Mouse (Mus musculus) intestine, postnatal 0 days (tissue): ENCODE data around the gene Ubr2. TPM values are rescaled to one million over a fixed set of nuclear protein-coding genes. Genes with fewer than 3 reads are reported as not detected.

Experiments used
- ATAC-seq: fragments of 200-750 bp; cut with Nextera tagmentation; 2 replicates; pipeline ENCODE4 v1.8.0; 2017; ENCODE audit warnings: mild to moderate bottlenecking, moderate TSS enrichment, moderate library complexity
- H3K27ac ChIP-seq: fragments of 300-500 bp; sonication (generic); 2 replicates; pipeline ENCODE4 v1.5.1; 2014; ENCODE audit warnings: mild to moderate bottlenecking, low read depth, low read length, moderate library complexity
- H3K27me3 ChIP-seq: fragments of 300-500 bp; sonication (generic); replicated peaks from 2 replicates; pipeline ENCODE4 v1.6.1; 2014; ENCODE audit warnings: low read length, mixed read lengths; ENCODE audit not compliant: control insufficient read depth, insufficient read depth
- H3K36me3 ChIP-seq: fragments of 300-500 bp; sonication (generic); 2 replicates; pipeline ENCODE4 v1.6.1; 2014; ENCODE audit warnings: mild to moderate bottlenecking, moderate library complexity; ENCODE audit not compliant: control insufficient read depth, insufficient read depth
- H3K4me1 ChIP-seq: fragments of 300-500 bp; sonication (generic); replicated peaks from 2 replicates; pipeline ENCODE4 v1.6.1; 2014; ENCODE audit warnings: antibody characterized with exemption, low read length, mixed read lengths; ENCODE audit not compliant: control insufficient read depth, insufficient read depth
- H3K4me2 ChIP-seq: fragments of 300-500 bp; sonication (generic); replicated peaks from 2 replicates; pipeline ENCODE4 v1.6.1; 2014; ENCODE audit warnings: low read depth, mild to moderate bottlenecking, moderate library complexity
- H3K4me3 ChIP-seq: fragments of 300-500 bp; sonication (generic); 2 replicates; pipeline ENCODE4 v1.5.1; 2014; ENCODE audit warnings: low read depth, low read length
- H3K9ac ChIP-seq: fragments of 300-500 bp; sonication (generic); 2 replicates; pipeline ENCODE4 v1.6.1; 2014; ENCODE audit warnings: mild to moderate bottlenecking, low read depth, low read length
- H3K9me3 ChIP-seq: fragments of 300-500 bp; sonication (generic); 2 replicates; pipeline ENCODE4 v1.6.1; 2016; ENCODE audit warnings: mixed run types; ENCODE audit not compliant: control insufficient read depth
- CTCF ChIP-seq: sonication (generic); IDR thresholded peaks from 2 replicates; pipeline ENCODE4 v1.5.1; 2016; ENCODE audit warnings: low read depth, mild to moderate bottlenecking, control low read depth, antibody characterized with exemption, moderate library complexity
- WGBS: fragments of 180-500 bp; shearing (Covaris S2); extraction: QIAGEN DNeasy Blood & Tissue Kit; methylation state at CpG from one replicate; pipeline ENCODE4 v1.1.7; 2014; 5-methylcytosine and 5-hydroxymethylcytosine counted together
- polyA plus RNA-seq: library from polyadenylated mRNA; unstranded; fragments of >200 nt; fragmentation: Nextera tagmentation; extraction: Ambion mirVana; gene quantifications from 2 replicates; pipeline ENCODE4 v1.2.1, GENCODE M21; 2015

The Ubr2 gene
- polyA plus RNA-seq, 1 experiment from 2014 or later, result 4.9 TPM

GRCm38 (mm10) chr17:46996484-46996883 lies 13.9 kb downstream of the Ubr2 start:
- WGBS, result 69% methylated on average over 7 of the region's 7 CpGs
- no peak overlapping the region for H3K9ac ChIP-seq
- no peak for TF ChIP-seq CTCF
- H3K4me3 ChIP-seq, result no peak overlapping the region
- no peaks in the 10 kb centered on the region for H3K4me1 ChIP-seq
- H3K9me3 ChIP-seq, result no peaks in the 10 kb centered on the region
- peaks cover 51% of the 10 kb centered on the region for H3K36me3 ChIP-seq
- ATAC-seq, result no peak
- no peak overlapping the region for H3K27ac ChIP-seq
- no peak overlapping the region for H3K4me2 ChIP-seq
- H3K27me3 ChIP-seq, result no peaks in the 10 kb centered on the region

GRCm38 (mm10) chr17:46995621-46996020 lies 14.7 kb downstream of the Ubr2 start:
- WGBS, result 84% methylated on average over 3 of the region's 3 CpGs
- Histone ChIP-seq H3K36me3 (peaks cover 58% of the 10 kb centered on the region), H3K27ac (no peak overlapping the region), H3K4me2 (no peak overlapping the region), H3K9me3 (no peaks in the 10 kb centered on the region), H3K9ac (no peak overlapping the region), H3K27me3 (no peaks in the 10 kb centered on the region), H3K4me3 (no peak overlapping the region), H3K4me1 (no peaks in the 10 kb centered on the region)
- no peak for ATAC-seq
- no peak for TF ChIP-seq CTCF

GRCm38 (mm10) chr17:46994641-46995398 lies 15.5 kb downstream of the Ubr2 start:
- Histone ChIP-seq H3K36me3 (peaks cover 58% of the 10 kb centered on the region), H3K4me2 (no peak overlapping the region), H3K4me1 (no peaks in the 10 kb centered on the region), H3K4me3 (no peak overlapping the region), H3K9me3 (no peaks in the 10 kb centered on the region), H3K27me3 (no peaks in the 10 kb centered on the region), H3K9ac (no peak overlapping the region), H3K27ac (no peak overlapping the region)
- ATAC-seq, result no peak
- WGBS, result 70% methylated on average over 10 of the region's 10 CpGs
- TF ChIP-seq CTCF, result no peak

GRCm38 (mm10) chr17:46993625-46994024 lies 16.7 kb downstream of the Ubr2 start:
- Histone ChIP-seq H3K27ac (no peak overlapping the region), H3K9ac (no peak overlapping the region), H3K9me3 (no peaks in the 10 kb centered on the region), H3K4me1 (no peaks in the 10 kb centered on the region), H3K36me3 (peaks cover 57% of the 10 kb centered on the region), H3K4me3 (no peak overlapping the region), H3K4me2 (no peak overlapping the region), H3K27me3 (no peaks in the 10 kb centered on the region)
- 93% methylated on average over 8 of the region's 8 CpGs for WGBS
- ATAC-seq, result no peak
- no peak for TF ChIP-seq CTCF

GRCm38 (mm10) chr17:46987631-46988030 lies 22.7 kb downstream of the Ubr2 start:
- WGBS, result 83% methylated on average over 3 of the region's 3 CpGs
- no peak overlapping the region for H3K9ac ChIP-seq
- TF ChIP-seq CTCF, result no peak
- peaks cover 86% of the 10 kb centered on the region for H3K36me3 ChIP-seq
- H3K27me3 ChIP-seq, result no peaks in the 10 kb centered on the region
- H3K4me3 ChIP-seq, result no peak overlapping the region
- H3K9me3 ChIP-seq, result no peaks in the 10 kb centered on the region
- H3K4me2 ChIP-seq, result no peak overlapping the region
- ATAC-seq, result no peak
- H3K27ac ChIP-seq, result no peak overlapping the region
- no peaks in the 10 kb centered on the region for H3K4me1 ChIP-seq

GRCm38 (mm10) chr17:46980050-46980449 lies 30.3 kb downstream of the Ubr2 start:
- H3K27me3 ChIP-seq, result no peaks in the 10 kb centered on the region
- H3K4me2 ChIP-seq, result no peak overlapping the region
- H3K4me3 ChIP-seq, result no peak overlapping the region
- no peak overlapping the region for H3K9ac ChIP-seq
- no peak for ATAC-seq
- no peaks in the 10 kb centered on the region for H3K4me1 ChIP-seq
- TF ChIP-seq CTCF, result no peak
- H3K36me3 ChIP-seq, result peaks cover 98% of the 10 kb centered on the region
- no peaks in the 10 kb centered on the region for H3K9me3 ChIP-seq
- WGBS, result 94% methylated on average over 6 of the region's 6 CpGs
- H3K27ac ChIP-seq, result no peak overlapping the region
